Mouse (Mus musculus): ENCODE results near the gene Gpr35. TPM values are rescaled to one million over a fixed set of nuclear protein-coding genes. Genes with fewer than 3 reads are reported as not detected.

Gene Gpr35
- polyA plus RNA-seq, 1 experiment from 2014 or later: not detected

- no peaks in the 10 kb centered on the region for H3K9me3 ChIP-seq (ENCODE audit: control insufficient read depth, low read length)
- H3K4me1 ChIP-seq (replicated peaks; ENCODE audit: control insufficient read depth, insufficient read depth, low read length): no peaks in the 10 kb centered on the region
- H3K4me2 ChIP-seq (replicated peaks; ENCODE audit: low read depth, low read length): no peak overlapping the region
- DNase-seq (ENCODE audit: low spot score) (no peak), ATAC-seq (ENCODE audit: low FRiP score) (no peak)
- no peak overlapping the region for H3K9ac ChIP-seq (ENCODE audit: low read depth, low read length)
- H3K36me3 ChIP-seq (ENCODE audit: control insufficient read depth, insufficient read depth, low read length): no peaks in the 10 kb centered on the region
- 92% methylated on average over 3 of the region's 3 CpGs for WGBS
- H3K27ac ChIP-seq (ENCODE audit: low read depth, low read length): no peak overlapping the region
- no peaks in the 10 kb centered on the region for H3K27me3 ChIP-seq (ENCODE audit: control insufficient read depth, insufficient read depth, low read length)
- no peak overlapping the region for H3K4me3 ChIP-seq (ENCODE audit: low read depth, low read length)
Observed at GRCm38 (mm10) chr1:93031199-93031598, 80.5 kb downstream of the Gpr35 start.

GRCm38 (mm10) chr1:93033989-93034388 lies 83.3 kb downstream of the Gpr35 start:
- DNase-seq (ENCODE audit: low spot score): no peak
- no peaks in the 10 kb centered on the region for H3K27me3 ChIP-seq (ENCODE audit: control insufficient read depth, insufficient read depth, low read length)
- no peaks in the 10 kb centered on the region for H3K9me3 ChIP-seq (ENCODE audit: control insufficient read depth, low read length)
- ATAC-seq (ENCODE audit: low FRiP score): no peak
- 57% methylated on average over 8 of the region's 8 CpGs for WGBS
- H3K4me1 ChIP-seq (replicated peaks; ENCODE audit: control insufficient read depth, insufficient read depth, low read length): no peaks in the 10 kb centered on the region
- no peak overlapping the region for H3K4me2 ChIP-seq (replicated peaks; ENCODE audit: low read depth, low read length)
- H3K9ac ChIP-seq (ENCODE audit: low read depth, low read length): no peak overlapping the region
- H3K36me3 ChIP-seq (ENCODE audit: control insufficient read depth, insufficient read depth, low read length): peaks cover 4% of the 10 kb centered on the region
- H3K4me3 ChIP-seq (ENCODE audit: low read depth, low read length): no peak overlapping the region
- H3K27ac ChIP-seq (ENCODE audit: low read depth, low read length): 0 out of 2 replicates have a peak overlapping the region, but pooled peaks have one; percentile 9

GRCm38 (mm10) chr1:93035981-93036380 lies 85.3 kb downstream of the Gpr35 start:
- no peaks in the 10 kb centered on the region for H3K9me3 ChIP-seq (ENCODE audit: control insufficient read depth, low read length)
- DNase-seq (ENCODE audit: low spot score) (no peak), ATAC-seq (ENCODE audit: low FRiP score) (no peak)
- H3K4me1 ChIP-seq (replicated peaks; ENCODE audit: control insufficient read depth, insufficient read depth, low read length): no peaks in the 10 kb centered on the region
- H3K36me3 ChIP-seq (ENCODE audit: control insufficient read depth, insufficient read depth, low read length): peaks cover 7% of the 10 kb centered on the region
- H3K27ac ChIP-seq (ENCODE audit: low read depth, low read length): no peak overlapping the region
- 78% methylated on average over 4 of the region's 4 CpGs for WGBS
- H3K4me2 ChIP-seq (replicated peaks; ENCODE audit: low read depth, low read length): no peak overlapping the region
- no peaks in the 10 kb centered on the region for H3K27me3 ChIP-seq (ENCODE audit: control insufficient read depth, insufficient read depth, low read length)
- no peak overlapping the region for H3K9ac ChIP-seq (ENCODE audit: low read depth, low read length)
- no peak overlapping the region for H3K4me3 ChIP-seq (ENCODE audit: low read depth, low read length)

Other genes starting within 250 kb of the Gpr35 start
- gene Gpc1, start 119.2 kb upstream of the Gpr35 start, polyA plus RNA-seq (2014; fragmentation: Nextera tagmentation; extraction: Ambion mirVana): 31.1 and 35.9 TPM in 2 replicates
- 0.35 and 0.80 TPM in 2 replicates for gene Ankmy1, start 48.0 kb upstream of the Gpr35 start, polyA plus RNA-seq (2014; fragmentation: Nextera tagmentation; extraction: Ambion mirVana)
- 7.8 and 8.5 TPM in 2 replicates for gene Dusp28, start 43.9 kb upstream of the Gpr35 start, polyA plus RNA-seq (2014; fragmentation: Nextera tagmentation; extraction: Ambion mirVana)
- gene Rnpepl1, start 40.1 kb upstream of the Gpr35 start, polyA plus RNA-seq (2014; fragmentation: Nextera tagmentation; extraction: Ambion mirVana): 14.3 and 15.6 TPM in 2 replicates
- gene Capn10, start 16.5 kb upstream of the Gpr35 start, polyA plus RNA-seq (2014; fragmentation: Nextera tagmentation; extraction: Ambion mirVana): 32.3 and 40.9 TPM in 2 replicates
- gene Aqp12, start 55.5 kb downstream of the Gpr35 start, polyA plus RNA-seq (2014; fragmentation: Nextera tagmentation; extraction: Ambion mirVana): not detected in 2 replicates
- 72.0 and 82.8 TPM in 2 replicates for gene Kif1a, start 151.1 kb downstream of the Gpr35 start, polyA plus RNA-seq (2014; fragmentation: Nextera tagmentation; extraction: Ambion mirVana)
- not detected in 2 replicates for gene Agxt, start 184.4 kb downstream of the Gpr35 start, polyA plus RNA-seq (2014; fragmentation: Nextera tagmentation; extraction: Ambion mirVana)
- 0.49 and 0.77 TPM in 2 replicates for gene 2310007B03Rik, start 210.1 kb downstream of the Gpr35 start, polyA plus RNA-seq (2014; fragmentation: Nextera tagmentation; extraction: Ambion mirVana)
- 0.09 and 0.18 TPM in 2 replicates for gene Crocc2, start 217.9 kb downstream of the Gpr35 start, polyA plus RNA-seq (2014; fragmentation: Nextera tagmentation; extraction: Ambion mirVana)

Measured in hindbrain, embryonic 11.5 days (tissue).